Mouse (Mus musculus) stomach, postnatal 0 days (tissue): Measurements from ENCODE around the gene Ern2. TPM values are rescaled to one million over a fixed set of nuclear protein-coding genes. Genes with fewer than 3 reads are reported as not detected.

Experiments used
- ATAC-seq: fragments of 200-750 bp; cut with Nextera tagmentation; 2 replicates; pipeline ENCODE4 v1.8.0; 2017; ENCODE audit not compliant: low FRiP score, low TSS enrichment
- DNase-seq: peaks from one replicate; pipeline ENCODE4 v3.0.0-alpha.2; 2016; ENCODE audit warnings: low spot score
- H3K27ac ChIP-seq: fragments of 300-500 bp; sonication (generic); replicated peaks from 2 replicates; pipeline ENCODE4 v1.5.1; 2014; ENCODE audit warnings: mild to moderate bottlenecking, control low read depth
- H3K27me3 ChIP-seq: fragments of 300-500 bp; sonication (generic); 2 replicates; pipeline ENCODE4 v1.6.1; 2014; ENCODE audit warnings: low read length; ENCODE audit not compliant: control insufficient read depth, insufficient read depth
- H3K36me3 ChIP-seq: fragments of 300-500 bp; sonication (generic); 2 replicates; pipeline ENCODE4 v1.6.1; 2014; ENCODE audit warnings: low read length, mixed read lengths; ENCODE audit not compliant: control insufficient read depth, insufficient read depth
- H3K4me1 ChIP-seq: fragments of 300-500 bp; sonication (generic); replicated peaks from 2 replicates; pipeline ENCODE4 v1.6.1; 2014; ENCODE audit warnings: antibody characterized with exemption; ENCODE audit not compliant: control insufficient read depth, insufficient read depth
- H3K4me2 ChIP-seq: fragments of 300-500 bp; sonication (generic); replicated peaks from 2 replicates; pipeline ENCODE4 v1.6.1; 2014; ENCODE audit warnings: low read depth, mild to moderate bottlenecking, control low read depth, moderate library complexity
- H3K4me3 ChIP-seq: fragments of 300-500 bp; sonication (generic); 2 replicates; pipeline ENCODE4 v1.5.1; 2014; ENCODE audit warnings: low read depth, low read length, control low read depth
- H3K9ac ChIP-seq: fragments of 300-500 bp; sonication (generic); 2 replicates; pipeline ENCODE4 v1.6.1; 2014; ENCODE audit warnings: mild to moderate bottlenecking, low read length, control low read depth, mixed read lengths
- H3K9me3 ChIP-seq: fragments of 300-500 bp; sonication (generic); 2 replicates; pipeline ENCODE4 v1.6.1; 2016; ENCODE audit warnings: low read length; ENCODE audit not compliant: control insufficient read depth
- CTCF ChIP-seq: IDR thresholded peaks from 2 replicates; pipeline ENCODE4 v1.5.1; 2016; ENCODE audit warnings: antibody characterized with exemption, low read depth, mild to moderate bottlenecking, moderate library complexity
- EP300 ChIP-seq: optimal IDR thresholded peaks from 2 replicates; pipeline ENCODE3; 2016; ENCODE audit warnings: antibody characterized with exemption
- WGBS: fragments of 180-500 bp; shearing (Covaris S2); extraction: QIAGEN DNeasy Blood & Tissue Kit; methylation state at CpG from one replicate; pipeline ENCODE4 v1.1.7; 2014; 5-methylcytosine and 5-hydroxymethylcytosine counted together
- polyA plus RNA-seq: library from polyadenylated mRNA; unstranded; fragments of >200 nt; fragmentation: Nextera tagmentation; extraction: Ambion mirVana; gene quantifications from 2 replicates; pipeline ENCODE4 v1.2.1, GENCODE M21; 2015

Gene Ern2
- polyA plus RNA-seq, 1 experiment from 2014 or later: 33.5 TPM

GRCm38 (mm10) chr7:122133338-122133625 lies 52.7 kb downstream of the Ern2 start:
- H3K9me3 ChIP-seq: no peaks in the 10 kb centered on the region
- peak overlapping the region; percentile 83 for H3K27ac ChIP-seq
- peaks cover 4% of the 10 kb centered on the region; the same call in 1 of the 2 replicates for H3K4me1 ChIP-seq
- peak overlapping the region; percentile 89 for H3K4me3 ChIP-seq
- H3K36me3 ChIP-seq: peaks cover 3% of the 10 kb centered on the region; the same call in 1 of the 2 replicates
- no peak for DNase-seq
- peak overlapping the region; percentile 83 for H3K4me2 ChIP-seq
- WGBS: 15% methylated on average over 8 of the region's 8 CpGs
- ATAC-seq: 0 out of 2 replicates have a peak, but pooled peaks have one; percentile 11
- peak overlapping the region; percentile 82 for H3K9ac ChIP-seq
- TF ChIP-seq EP300: no peak
- no peak for TF ChIP-seq CTCF
- no peaks in the 10 kb centered on the region for H3K27me3 ChIP-seq

GRCm38 (mm10) chr7:122132497-122133337 lies 53.3 kb downstream of the Ern2 start, which contains the start of the genes Palb2 and Dctn5:
TSS of gene Palb2 (minus strand) at chr7:122132985.
TSS of gene Dctn5 (plus strand) at chr7:122133041.
- DNase-seq (peak; percentile 98), ATAC-seq (peak; percentile 97)
- TF ChIP-seq CTCF (no peak), EP300 (no peak)
- Histone ChIP-seq H3K9ac (peak within 1 kb of the TSS; percentile 82), H3K27me3 (no peaks in the 10 kb centered on the region), H3K27ac (peak within 1 kb of the TSS; percentile 83), H3K4me2 (peak within 1 kb of the TSS; percentile 83), H3K36me3 (peaks cover 3% of the 10 kb centered on the region; the same call in 1 of the 2 replicates), H3K4me3 (peak within 1 kb of the TSS; percentile 89), H3K4me1 (peaks cover 4% of the 10 kb centered on the region; the same call in 1 of the 2 replicates), H3K9me3 (no peaks in the 10 kb centered on the region)
- under 1% methylated on average over 54 of the region's 54 CpGs for WGBS

GRCm38 (mm10) chr7:122131834-122132233 lies 54.2 kb downstream of the Ern2 start:
- Histone ChIP-seq H3K27me3 (no peaks in the 10 kb centered on the region), H3K9me3 (no peaks in the 10 kb centered on the region), H3K9ac (no peak overlapping the region), H3K27ac (no peak overlapping the region), H3K36me3 (peaks cover 1% of the 10 kb centered on the region; the same call in 1 of the 2 replicates), H3K4me2 (peak overlapping the region; percentile 82), H3K4me3 (peak overlapping the region; percentile 89; the same call in 1 of the 2 replicates), H3K4me1 (peaks cover 4% of the 10 kb centered on the region; the same call in 1 of the 2 replicates)
- no peak for TF ChIP-seq EP300
- no peak for TF ChIP-seq CTCF
- ATAC-seq (no peak), DNase-seq (no peak)

- Histone ChIP-seq H3K27ac (no peak overlapping the region), H3K9me3 (no peaks in the 10 kb centered on the region), H3K4me2 (no peak overlapping the region), H3K4me3 (no peak overlapping the region), H3K9ac (no peak overlapping the region), H3K36me3 (peaks cover 7% of the 10 kb centered on the region), H3K27me3 (no peaks in the 10 kb centered on the region), H3K4me1 (no peaks in the 10 kb centered on the region)
- no peak for ATAC-seq
- DNase-seq: no peak
- WGBS: 92% methylated on average over 11 of the region's 11 CpGs
- TF ChIP-seq EP300: no peak
- TF ChIP-seq CTCF: no peak
Observed at GRCm38 (mm10) chr7:122126946-122127345, 59.1 kb downstream of the Ern2 start.

- DNase-seq: no peak
- no peaks in the 10 kb centered on the region for H3K9me3 ChIP-seq
- no peaks in the 10 kb centered on the region for H3K4me1 ChIP-seq
- H3K9ac ChIP-seq: no peak overlapping the region
- H3K36me3 ChIP-seq: peaks cover 10% of the 10 kb centered on the region
- TF ChIP-seq CTCF (peak; percentile 33; the same call in 1 of the 2 replicates), EP300 (no peak)
- no peak overlapping the region for H3K27ac ChIP-seq
- H3K27me3 ChIP-seq: no peaks in the 10 kb centered on the region
- WGBS: 78% methylated on average over 8 of the region's 8 CpGs
- H3K4me2 ChIP-seq: no peak overlapping the region
- ATAC-seq: no peak
- no peak overlapping the region for H3K4me3 ChIP-seq
Observed at GRCm38 (mm10) chr7:122125636-122126035, 60.4 kb downstream of the Ern2 start.

GRCm38 (mm10) chr7:122123518-122123917 lies 62.5 kb downstream of the Ern2 start:
- H3K27ac ChIP-seq: no peak overlapping the region
- H3K4me2 ChIP-seq: no peak overlapping the region
- no peak for ATAC-seq
- no peak for DNase-seq
- no peak overlapping the region for H3K9ac ChIP-seq
- no peak overlapping the region for H3K4me3 ChIP-seq
- no peak for TF ChIP-seq EP300
- TF ChIP-seq CTCF: no peak
- no peaks in the 10 kb centered on the region for H3K9me3 ChIP-seq
- peaks cover 10% of the 10 kb centered on the region for H3K36me3 ChIP-seq
- WGBS: 83% methylated on average over 4 of the region's 4 CpGs
- no peaks in the 10 kb centered on the region for H3K4me1 ChIP-seq
- H3K27me3 ChIP-seq: no peaks in the 10 kb centered on the region

Other genes with a start within 250 kb of the Ern2 start
- gene Cog7, start 204.5 kb downstream of the Ern2 start, polyA plus RNA-seq: 14.1 and 14.5 TPM in 2 replicates
- gene Gga2, start 165.0 kb downstream of the Ern2 start, polyA plus RNA-seq: 31.5 and 33.5 TPM in 2 replicates
- gene Ubfd1, start 119.0 kb downstream of the Ern2 start, polyA plus RNA-seq: 22.8 and 23.7 TPM in 2 replicates
- gene Ears2, start 118.9 kb downstream of the Ern2 start, polyA plus RNA-seq: 10.7 TPM in 2 replicates
- gene Ndufab1, start 84.3 kb downstream of the Ern2 start, polyA plus RNA-seq: 582 and 605 TPM in 2 replicates
- gene Palb2, start 53.2 kb downstream of the Ern2 start, polyA plus RNA-seq: 4.5 and 5.2 TPM in 2 replicates
- gene Dctn5, start 53.2 kb downstream of the Ern2 start, polyA plus RNA-seq: 66.0 and 68.0 TPM in 2 replicates
- 20.5 and 26.9 TPM in 2 replicates for gene Plk1, start 26.8 kb downstream of the Ern2 start, polyA plus RNA-seq
- 1.1 and 1.7 TPM in 2 replicates for gene Chp2, start 33.3 kb upstream of the Ern2 start, polyA plus RNA-seq
- gene Prkcb, start 102.5 kb upstream of the Ern2 start, polyA plus RNA-seq: 7.9 and 8.2 TPM in 2 replicates